Mouse (Mus musculus) brain, embryonic 14.5 days (tissue): Measurements from ENCODE around the gene Serf2. TPM values are rescaled to one million over a fixed set of nuclear protein-coding genes. Genes with fewer than 3 reads are reported as not detected.
"Not testable (repeated sequence)": the region's sequence is repeated elsewhere in the genome, so short reads cannot be mapped to it uniquely, and the experiment has no call there.

Source experiments
- DNase-seq: peaks from one replicate; pipeline ENCODE4 v3.0.0-alpha.2; 2011; ENCODE audit warnings: low read depth
- CTCF ChIP-seq: fragments of 200-500 bp; IDR thresholded peaks from 2 replicates; pipeline ENCODE4 v1.5.1; 2012; ENCODE audit warnings: inconsistent platforms, mild to moderate bottlenecking, moderate library complexity, borderline replicate concordance; ENCODE audit not compliant: insufficient read depth, insufficient read length; ENCODE audit errors: extremely low read depth
- POLR2A ChIP-seq: fragments of 200-500 bp; IDR thresholded peaks from 2 replicates; pipeline ENCODE4 v1.6.1; 2012; ENCODE audit warnings: mild to moderate bottlenecking, inconsistent platforms, borderline replicate concordance; ENCODE audit not compliant: poor library complexity, insufficient read depth, insufficient read length, severe bottlenecking; ENCODE audit errors: extremely low read depth
- polyA plus RNA-seq: library from polyadenylated mRNA; depleted of rRNA; stranded (reverse); fragments of >200 nt; gene quantifications from 2 replicates; pipeline ENCODE4 v1.2.3, GENCODE M21; 2012; rRNA removed

Gene Serf2
- polyA plus RNA-seq, 1 experiment: 296 TPM

GRCm38 (mm10) chr2:121477491-121478266 is 28.7 kb downstream of the Serf2 start:
- TF ChIP-seq CTCF: no peak
- TF ChIP-seq POLR2A: no peak
- no peak for DNase-seq

GRCm38 (mm10) chr2:121480498-121480897 is 31.5 kb downstream of the Serf2 start:
- peak; percentile 7 for DNase-seq

GRCm38 (mm10) chr2:121480916-121481315 is 31.9 kb downstream of the Serf2 start:
- not testable (repeated sequence) for DNase-seq

More at GRCm38 (mm10) chr2:121480498-121480897, 31.5 kb downstream of the Serf2 start:
- no peak for TF ChIP-seq POLR2A
- peak; percentile 48; the same call in 1 of the 2 replicates for TF ChIP-seq CTCF

- DNase-seq: peak; percentile 36
- TF ChIP-seq POLR2A: no peak
- no peak for TF ChIP-seq CTCF
These were observed 34.6 kb downstream of the Serf2 start for GRCm38 (mm10) chr2:121483576-121483975.

- DNase-seq: not testable (repeated sequence)
These were observed 35.4 kb downstream of the Serf2 start for GRCm38 (mm10) chr2:121484403-121484802.

- not testable (repeated sequence) for DNase-seq
These were observed 52.6 kb downstream of the Serf2 start for GRCm38 (mm10) chr2:121501550-121501949.

GRCm38 (mm10) chr2:121505942-121506882 is 57.2 kb downstream of the Serf2 start, which contains the start of the genes Mfap1a and Wdr76:
Gene Mfap1a, minus strand, starts transcription at chr2:121506665.
Gene Wdr76, plus strand, starts transcription at chr2:121506723.
- peak; percentile 58; the same call in 1 of the 2 replicates for TF ChIP-seq POLR2A
- DNase-seq: peak; percentile 97

- no peak for DNase-seq
These were observed 58.4 kb downstream of the Serf2 start for GRCm38 (mm10) chr2:121507173-121507950.

More at GRCm38 (mm10) chr2:121507173-121507950, 58.4 kb downstream of the Serf2 start:
- TF ChIP-seq POLR2A: no peak
- TF ChIP-seq CTCF: no peak

Other genes starting within 250 kb of the Serf2 start
- 142 and 175 TPM in 2 replicates for gene Trp53bp1, start 177.8 kb upstream of the Serf2 start, polyA plus RNA-seq
- 13.7 and 23.4 TPM in 2 replicates for gene Map1a, start 159.6 kb upstream of the Serf2 start, polyA plus RNA-seq
- gene Ppip5k1, start 93.8 kb upstream of the Serf2 start, polyA plus RNA-seq: 22.1 and 25.8 TPM in 2 replicates
- 39.0 and 49.9 TPM in 2 replicates for gene Ckmt1, start 91.5 kb upstream of the Serf2 start, polyA plus RNA-seq
- gene Strc, start 62.0 kb upstream of the Serf2 start, polyA plus RNA-seq: 0.04 TPM in 1 of 2 replicates, not detected in the other
- 168 and 174 TPM in 2 replicates for gene Pdia3, start 35.4 kb upstream of the Serf2 start, polyA plus RNA-seq
- 6.6 and 6.8 TPM in 2 replicates for gene Catsper2, start 35.4 kb upstream of the Serf2 start, polyA plus RNA-seq
- gene Ell3, start 4.9 kb upstream of the Serf2 start, polyA plus RNA-seq: 0.25 and 0.26 TPM in 2 replicates
- 31.6 and 32.1 TPM in 2 replicates for gene Hypk, start 4.1 kb downstream of the Serf2 start, polyA plus RNA-seq
- 4.8 and 7.9 TPM in 2 replicates for gene Serinc4, start 7.6 kb downstream of the Serf2 start, polyA plus RNA-seq
- gene Mfap1b, start 24.9 kb downstream of the Serf2 start, polyA plus RNA-seq: 17.2 and 28.0 TPM in 2 replicates
- gene Mfap1a, start 57.5 kb downstream of the Serf2 start, polyA plus RNA-seq: 10.8 and 18.4 TPM in 2 replicates
- 7.7 and 10.6 TPM in 2 replicates for gene Wdr76, start 57.5 kb downstream of the Serf2 start, polyA plus RNA-seq